Mouse (Mus musculus) testis, adult 2 months (tissue): ENCODE data around the gene A630095N17Rik.

Experiments
- CTCF ChIP-seq: fragments of 200-500 bp; IDR thresholded peaks from 2 replicates; pipeline ENCODE4 v1.5.1; 2012; ENCODE audit warnings: low read depth, mild to moderate bottlenecking, inconsistent platforms, low read length, moderate library complexity; ENCODE audit not compliant: control insufficient read depth, insufficient read depth, insufficient replicate concordance
- POLR2A ChIP-seq: fragments of 200-500 bp; IDR thresholded peaks from 2 replicates; pipeline ENCODE4 v1.6.1; 2012; ENCODE audit warnings: low read depth, mild to moderate bottlenecking, inconsistent platforms, low read length, moderate library complexity; ENCODE audit not compliant: control insufficient read depth

- no peak for TF ChIP-seq CTCF
- TF ChIP-seq POLR2A = no peak
These were observed 2.7 kb downstream of the A630095N17Rik start for GRCm38 (mm10) chr1:75229158-75229557.
